Mouse (Mus musculus) MEL (cell line): ENCODE results near the gene Eef2k. TPM values are rescaled to one million over a fixed set of nuclear protein-coding genes. Genes with fewer than 3 reads are reported as not detected.

Source experiments
- DNase-seq: peaks from one replicate; pipeline ENCODE4 v3.0.0; 2011; ENCODE audit warnings: low read depth, low spot score
- H3K27ac ChIP-seq: 2 replicates; pipeline ENCODE4 v1.5.1; 2012; ENCODE audit warnings: low read depth, mild to moderate bottlenecking, control low read depth, low read length, moderate library complexity; ENCODE audit not compliant: control insufficient read depth
- H3K27me3 ChIP-seq, 2 experiments: fragments of 150-350 bp in 1 of 2; sonication (generic) in 1 of 2; 2 replicates each; pipeline ENCODE4 v1.6.1; 2012; ENCODE audit warnings: low read length in 2 of 2, mild to moderate bottlenecking in 2 of 2, improper control_type of control experiment in 1 of 2, moderate library complexity in 1 of 2; ENCODE audit not compliant: insufficient read depth in 2 of 2, control insufficient read depth in 1 of 2
- H3K36me3 ChIP-seq, 2 experiments: 2 replicates each; pipeline ENCODE4 v1.6.1; 2012 to 2014; ENCODE audit warnings: low read length in 2 of 2, improper control_type of control experiment in 1 of 2, inconsistent platforms in 1 of 2, mild to moderate bottlenecking in 1 of 2; ENCODE audit not compliant: insufficient read depth in 2 of 2, control insufficient read depth in 1 of 2
- H3K4me1 ChIP-seq, 2 experiments: fragments of 150-350 bp in 1 of 2; sonication (generic) in 1 of 2; 2 replicates each; pipeline ENCODE4 v1.6.1; 2012; ENCODE audit warnings: low read length in 2 of 2, improper control_type of control experiment in 1 of 2, mild to moderate bottlenecking in 1 of 2; ENCODE audit not compliant: insufficient read depth in 2 of 2, control insufficient read depth in 1 of 2
- H3K4me3 ChIP-seq, 2 experiments: fragments of 150-350 bp in 1 of 2; sonication (generic) in 1 of 2; 2 replicates each; pipeline ENCODE4 v1.5.1; 2012; ENCODE audit warnings: low read depth in 2 of 2, low read length in 2 of 2, mild to moderate bottlenecking in 2 of 2, moderate library complexity in 2 of 2, control low read depth in 1 of 2, improper control_type of control experiment in 1 of 2; ENCODE audit not compliant: control insufficient read depth in 1 of 2, insufficient read depth in 1 of 2
- H3K79me2 ChIP-seq: 2 replicates; pipeline ENCODE4 v1.6.1; 2012; ENCODE audit warnings: mild to moderate bottlenecking, low read length, moderate library complexity; ENCODE audit not compliant: control insufficient read depth, poor library complexity, insufficient read depth
- H3K9ac ChIP-seq: 2 replicates; pipeline ENCODE4 v1.6.1; 2012; ENCODE audit warnings: low read depth, mild to moderate bottlenecking, control low read depth, low read length, moderate library complexity; ENCODE audit not compliant: control insufficient read depth, poor library complexity, severe bottlenecking
- H3K9me3 ChIP-seq: fragments of 150-350 bp; sonication (generic); replicated peaks from 2 replicates; pipeline ENCODE4 v1.6.1; 2012; ENCODE audit warnings: mild to moderate bottlenecking, low read length, improper control_type of control experiment, moderate library complexity; ENCODE audit not compliant: insufficient read depth
- CHD1 ChIP-seq: IDR thresholded peaks from 2 replicates; pipeline ENCODE4 v1.6.1; 2012; ENCODE audit warnings: low read depth, mild to moderate bottlenecking, inconsistent platforms, low read length, improper control_type of control experiment
- ETS1 ChIP-seq: IDR thresholded peaks from 2 replicates; pipeline ENCODE4 v1.6.1; 2012; ENCODE audit warnings: low read depth, mild to moderate bottlenecking, inconsistent platforms, low read length, improper control_type of control experiment, moderate library complexity
- GATA1 ChIP-seq: IDR thresholded peaks from 2 replicates; pipeline ENCODE4 v1.6.1; 2011; ENCODE audit warnings: low read depth, low read length, improper control_type of control experiment
- HCFC1 ChIP-seq: IDR thresholded peaks from 2 replicates; pipeline ENCODE4 v1.6.1; 2012; ENCODE audit warnings: low read depth, mild to moderate bottlenecking, inconsistent platforms, low read length, improper control_type of control experiment, moderate library complexity
- KAT2A ChIP-seq: conservative IDR thresholded peaks from 2 replicates; pipeline ENCODE4 v1.6.1; 2012; ENCODE audit warnings: low read depth, low read length, improper control_type of control experiment, inconsistent platforms
- MAFK ChIP-seq: IDR thresholded peaks from 2 replicates; pipeline ENCODE4 v1.6.1; 2011; ENCODE audit warnings: low read depth, mild to moderate bottlenecking, low read length, improper control_type of control experiment, borderline replicate concordance
- MYB ChIP-seq: IDR thresholded peaks from 2 replicates; pipeline ENCODE4 v1.6.1; 2011; ENCODE audit warnings: mild to moderate bottlenecking, low read depth, low read length, improper control_type of control experiment
- MYC ChIP-seq: IDR thresholded peaks from 2 replicates; pipeline ENCODE4 v1.6.1; 2011; ENCODE audit warnings: low read depth, mild to moderate bottlenecking, low read length, improper control_type of control experiment, moderate library complexity
- NELFE ChIP-seq: IDR thresholded peaks from 2 replicates; pipeline ENCODE4 v1.6.1; 2011; ENCODE audit warnings: low read depth, low read length, improper control_type of control experiment
- POLR2A ChIP-seq, 2 experiments: IDR thresholded peaks; 2 replicates each; pipeline ENCODE4 v1.6.1; 2011 to 2012; ENCODE audit warnings: low read length in 2 of 2, mild to moderate bottlenecking in 2 of 2, control low read depth in 1 of 2, improper control_type of control experiment in 1 of 2, low read depth in 1 of 2, moderate library complexity in 1 of 2; ENCODE audit not compliant: control insufficient read depth in 1 of 2, insufficient read depth in 1 of 2, poor library complexity in 1 of 2
- RCOR1 ChIP-seq: IDR thresholded peaks from 2 replicates; pipeline ENCODE4 v1.6.1; 2012; ENCODE audit warnings: low read depth, mild to moderate bottlenecking, inconsistent platforms, low read length, improper control_type of control experiment
- SIN3A ChIP-seq: IDR thresholded peaks from 2 replicates; pipeline ENCODE4 v1.6.1; 2012; ENCODE audit warnings: low read length, improper control_type of control experiment, inconsistent platforms
- TCF12 ChIP-seq: IDR thresholded peaks from 2 replicates; pipeline ENCODE4 v1.6.1; 2014; ENCODE audit warnings: low read depth, mild to moderate bottlenecking, inconsistent platforms, low read length, improper control_type of control experiment, moderate library complexity
- USF1 ChIP-seq: IDR thresholded peaks from 2 replicates; pipeline ENCODE4 v1.6.1; 2014; ENCODE audit warnings: low read depth, mild to moderate bottlenecking, inconsistent platforms, low read length, improper control_type of control experiment, moderate library complexity
- USF2 ChIP-seq, 2 experiments: IDR thresholded peaks; 2 replicates each; pipeline ENCODE4 v1.6.1; 2011 to 2012; ENCODE audit warnings: improper control_type of control experiment in 2 of 2, low read length in 2 of 2, borderline replicate concordance in 1 of 2, inconsistent platforms in 1 of 2, low read depth in 1 of 2, mild to moderate bottlenecking in 1 of 2; ENCODE audit not compliant: insufficient read depth in 1 of 2
- polyA plus RNA-seq, 2 experiments: library from polyadenylated mRNA; stranded (reverse) in 1 of 2; unstranded in 1 of 2; fragments of >175 nt in 1 of 2; fragments of >200 nt in 1 of 2; gene quantifications; 2 replicates each; pipeline versions ENCODE4 v1.2.1 to v1.2.4; 2012; ENCODE audit warnings: low replicate concordance in 2 of 2, low read depth in 1 of 2; ENCODE audit not compliant: insufficient read length in 2 of 2, insufficient read depth in 1 of 2, missing spikeins in 1 of 2
- total RNA-seq: library from RNA; depleted of rRNA; stranded (reverse); fragments of 300-350 nt; gene quantifications from 2 replicates; pipeline ENCODE4 v1.2.3, GENCODE M21; 2012

Eef2k gene
- total and polyA plus RNA-seq, 3 experiments, result 56.2 to 69.2 TPM; not detected in 1

- Histone ChIP-seq H3K79me2 (no peaks in the 10 kb centered on the region), H3K36me3 (peaks cover 2 to 33% of the 10 kb centered on the region in 2 experiments), H3K9ac (no peak overlapping the region), H3K9me3 (no peaks in the 10 kb centered on the region), H3K4me3 (no peak overlapping the region), H3K4me1 (peaks cover 6 to 29% of the 10 kb centered on the region in 2 experiments), H3K27ac (no peak overlapping the region), H3K27me3 (no peaks in the 10 kb centered on the region)
- no peak for TF ChIP-seq KAT2A
- no peak for TF ChIP-seq TCF12
- no peak for TF ChIP-seq RCOR1
- no peak for TF ChIP-seq USF1
- no peak for TF ChIP-seq MYB
- TF ChIP-seq SIN3A, result no peak
- no peak for TF ChIP-seq MYC
- no peak for TF ChIP-seq CHD1
- no peak for TF ChIP-seq GATA1
- TF ChIP-seq ETS1, result no peak
- no peak for TF ChIP-seq HCFC1
- no peak for TF ChIP-seq USF2 (IDR thresholded peaks at IDR 0.05; ENCODE audit: borderline replicate concordance in 1 of 2, insufficient read depth in 1 of 2, low read depth in 1 of 2, low read length in 2 of 2)
- TF ChIP-seq POLR2A (IDR thresholded peaks at IDR 0.05; ENCODE audit: control insufficient read depth in 1 of 2, insufficient read depth in 1 of 2, low read depth in 1 of 2, low read length in 2 of 2, poor library complexity in 1 of 2), result no peak
- no peak for DNase-seq
Measured at GRCm38 (mm10) chr7:120883523-120884290, 41.1 kb downstream of the Eef2k start.

DNA sequence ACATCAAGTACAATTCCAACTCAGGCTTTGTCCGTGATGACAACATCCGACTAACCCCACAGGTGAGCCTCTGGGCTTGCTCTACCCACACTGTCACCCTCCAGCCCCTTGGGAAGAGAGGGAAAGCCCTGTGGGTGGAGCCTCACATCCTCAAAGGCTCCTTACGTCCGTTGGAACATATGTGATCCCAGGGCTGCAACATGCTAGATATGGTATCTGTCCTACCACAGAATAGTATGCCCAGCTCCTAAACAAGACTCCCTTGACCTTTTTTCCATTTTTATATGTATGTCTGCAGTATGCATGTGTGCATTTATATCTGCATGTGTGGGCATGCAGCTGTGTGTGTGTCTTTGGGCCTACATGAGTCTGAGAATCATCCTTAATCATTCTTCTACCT is 42.1 kb downstream of the Eef2k start:
- Histone ChIP-seq H3K9me3 (no peaks in the 10 kb centered on the region), H3K27me3 (no peaks in the 10 kb centered on the region), H3K27ac (no peak overlapping the region), H3K36me3 (peaks cover 2 to 26% of the 10 kb centered on the region in 2 experiments), H3K4me3 (no peak overlapping the region), H3K4me1 (peaks cover 6 to 22% of the 10 kb centered on the region in 2 experiments)
- DNase-seq, result no peak
- TF ChIP-seq MAFK (no peak), NELFE (no peak)
- TF ChIP-seq, all 39 proteins: peak for 0
- H3K79me2 ChIP-seq, result no peaks in the 10 kb centered on the region
- H3K9ac ChIP-seq, result no peak overlapping the region
